Mouse (Mus musculus): ENCODE results near the gene Fto.

Fto gene

GRCm38 (mm10) chr8:91381543-91382106 is 68.3 kb downstream of the Fto start:
- in situ Hi-C loops (cut with MboI; ENCODE audit: unreplicated experiment in 2 of 2) = no loop called here

DNA sequence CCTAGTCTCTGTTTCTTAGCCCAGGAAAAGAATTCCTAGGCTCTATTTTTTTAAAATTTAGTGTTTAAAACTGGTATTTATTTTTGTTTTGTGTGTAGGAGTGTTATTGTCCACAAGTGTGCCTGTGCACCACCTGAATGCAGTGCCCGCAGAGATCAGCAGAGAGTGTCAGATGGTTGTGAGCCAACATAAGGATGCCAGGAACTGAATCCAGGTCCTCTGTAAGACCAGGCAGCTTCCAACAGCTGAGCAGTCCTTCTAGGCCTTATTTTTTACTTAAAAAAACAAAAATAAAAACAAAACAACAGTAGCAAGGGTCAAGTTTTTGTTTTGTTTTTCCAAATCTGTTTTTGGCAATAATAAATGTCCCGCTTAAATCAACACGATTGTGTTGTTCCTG is 69.9 kb downstream of the Fto start:
- in situ Hi-C loops (cut with MboI; ENCODE audit: unreplicated experiment in 2 of 2) = no loop called here

DNA sequence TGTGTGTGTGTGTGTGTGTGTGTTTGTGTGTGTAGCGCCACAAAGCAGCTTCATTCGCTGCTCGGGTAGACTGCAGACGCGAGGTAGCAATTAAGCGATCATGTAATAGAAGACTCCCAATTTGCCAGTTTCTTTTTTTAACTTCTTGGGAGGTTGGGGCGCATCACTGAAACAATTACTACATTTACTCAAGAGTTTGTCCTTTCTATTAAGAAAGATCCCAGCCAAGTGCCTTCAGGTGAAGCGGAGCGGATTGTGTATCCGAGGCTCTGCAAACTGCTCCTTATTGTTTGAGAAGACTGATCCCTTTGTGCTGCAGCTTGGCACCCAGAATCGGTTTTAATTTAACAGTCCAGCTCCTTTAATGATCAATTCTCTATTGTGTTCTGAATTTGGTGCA is 70.5 kb downstream of the Fto start:
- in situ Hi-C loops (cut with MboI; ENCODE audit: unreplicated experiment in 2 of 2) = no loop called here

- in situ Hi-C loops (cut with MboI; ENCODE audit: unreplicated experiment in 2 of 2) = no loop called here
Measured at GRCm38 (mm10) chr8:91384389-91384788, 71.1 kb downstream of the Fto start.

- in situ Hi-C loops (cut with MboI; ENCODE audit: unreplicated experiment in 2 of 2) = no loop called here
Measured at GRCm38 (mm10) chr8:91385808-91386207, 72.5 kb downstream of the Fto start.

DNA sequence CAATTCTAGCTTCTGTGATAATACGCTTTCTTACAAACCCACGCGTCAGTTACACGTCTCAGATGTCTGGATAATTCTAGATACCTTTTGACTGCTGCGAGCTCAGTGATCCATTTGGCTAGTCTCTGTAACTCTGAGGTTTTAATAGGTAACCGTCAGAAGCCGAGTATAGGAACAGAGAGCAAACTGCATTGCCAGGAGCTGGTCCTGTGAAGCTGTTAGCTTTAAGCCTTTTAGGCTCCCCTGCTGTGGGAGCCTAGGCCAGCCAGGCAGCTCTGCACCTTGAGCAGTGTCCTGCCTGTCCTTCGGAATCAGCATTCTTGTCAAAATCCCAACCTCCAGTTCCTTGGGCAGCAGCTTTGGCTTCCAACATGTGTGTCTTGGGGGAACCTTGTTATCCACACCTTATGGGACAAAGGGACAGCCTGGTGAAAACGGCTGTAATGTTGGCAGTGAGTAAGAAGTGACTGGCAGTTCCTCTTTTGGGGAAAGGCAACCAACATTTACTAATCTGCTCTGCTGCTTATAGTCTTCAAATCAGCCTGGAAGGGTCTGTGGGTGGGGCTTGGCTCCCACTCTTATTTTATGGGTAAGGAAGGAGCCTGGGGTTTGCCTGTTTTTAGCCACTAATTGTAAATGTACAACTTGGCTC is 77.2 kb downstream of the Fto start:
- in situ Hi-C loops (cut with MboI; ENCODE audit: unreplicated experiment in 2 of 2) = no loop called here

- in situ Hi-C loops (cut with MboI; ENCODE audit: unreplicated experiment in 2 of 2) = no loop called here
Measured at GRCm38 (mm10) chr8:91392261-91392660, 78.9 kb downstream of the Fto start.

DNA sequence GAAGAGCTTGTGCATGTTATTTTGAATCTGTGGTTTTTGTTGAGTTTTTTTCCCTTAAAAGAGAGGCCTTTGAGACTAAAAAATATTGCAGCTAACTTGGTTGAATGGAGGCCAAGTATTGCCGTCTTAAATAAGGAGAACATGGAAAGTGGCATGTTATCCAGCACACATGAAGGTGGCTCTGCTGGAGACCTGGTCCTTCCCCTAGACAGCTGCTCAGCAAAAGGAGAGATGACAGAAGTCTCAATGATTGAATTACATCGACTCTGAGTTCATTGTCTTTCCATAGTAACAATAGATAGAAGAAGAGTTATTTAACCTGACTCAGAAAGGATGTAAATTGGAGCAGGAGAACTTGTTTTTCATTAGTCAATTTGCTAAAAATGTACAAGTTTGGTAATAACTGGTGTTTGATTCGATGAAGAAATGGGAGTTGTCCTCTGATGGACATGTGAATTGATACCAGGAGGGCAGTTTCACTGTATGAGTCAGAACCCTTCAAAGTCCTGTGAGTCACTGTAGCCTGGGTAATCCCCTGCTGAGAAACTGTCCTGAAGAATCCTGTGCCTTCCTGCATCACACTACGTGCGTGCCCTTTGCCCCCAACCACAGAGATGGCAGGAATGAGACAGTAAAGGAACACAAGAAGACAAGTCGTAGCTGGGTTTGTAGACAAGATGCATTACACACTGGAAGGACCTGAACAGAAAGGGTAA is 82.2 kb downstream of the Fto start:
- in situ Hi-C loops (cut with MboI; ENCODE audit: unreplicated experiment in 2 of 2) = no loop called here

DNA sequence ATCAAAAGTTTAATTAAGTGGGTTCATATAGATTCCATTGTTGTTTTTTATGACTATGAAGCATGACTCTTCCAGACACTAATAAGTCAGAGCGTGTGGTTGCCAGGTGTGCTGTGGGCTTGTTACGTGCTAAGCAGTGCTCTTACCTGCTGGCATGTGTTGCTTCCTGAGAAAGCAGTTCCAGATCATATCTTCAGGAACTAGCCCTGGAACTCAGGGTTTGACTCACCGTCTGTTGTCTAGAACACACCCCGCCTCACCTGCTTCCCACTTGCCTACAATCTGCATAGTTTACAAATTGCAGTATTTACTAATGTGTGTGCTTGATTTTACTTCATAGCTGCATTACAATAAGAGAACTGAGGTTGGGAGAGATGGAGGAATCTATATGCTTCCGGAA is 84.7 kb downstream of the Fto start:
- in situ Hi-C loops (cut with MboI; ENCODE audit: unreplicated experiment in 2 of 2) = no loop called here

DNA sequence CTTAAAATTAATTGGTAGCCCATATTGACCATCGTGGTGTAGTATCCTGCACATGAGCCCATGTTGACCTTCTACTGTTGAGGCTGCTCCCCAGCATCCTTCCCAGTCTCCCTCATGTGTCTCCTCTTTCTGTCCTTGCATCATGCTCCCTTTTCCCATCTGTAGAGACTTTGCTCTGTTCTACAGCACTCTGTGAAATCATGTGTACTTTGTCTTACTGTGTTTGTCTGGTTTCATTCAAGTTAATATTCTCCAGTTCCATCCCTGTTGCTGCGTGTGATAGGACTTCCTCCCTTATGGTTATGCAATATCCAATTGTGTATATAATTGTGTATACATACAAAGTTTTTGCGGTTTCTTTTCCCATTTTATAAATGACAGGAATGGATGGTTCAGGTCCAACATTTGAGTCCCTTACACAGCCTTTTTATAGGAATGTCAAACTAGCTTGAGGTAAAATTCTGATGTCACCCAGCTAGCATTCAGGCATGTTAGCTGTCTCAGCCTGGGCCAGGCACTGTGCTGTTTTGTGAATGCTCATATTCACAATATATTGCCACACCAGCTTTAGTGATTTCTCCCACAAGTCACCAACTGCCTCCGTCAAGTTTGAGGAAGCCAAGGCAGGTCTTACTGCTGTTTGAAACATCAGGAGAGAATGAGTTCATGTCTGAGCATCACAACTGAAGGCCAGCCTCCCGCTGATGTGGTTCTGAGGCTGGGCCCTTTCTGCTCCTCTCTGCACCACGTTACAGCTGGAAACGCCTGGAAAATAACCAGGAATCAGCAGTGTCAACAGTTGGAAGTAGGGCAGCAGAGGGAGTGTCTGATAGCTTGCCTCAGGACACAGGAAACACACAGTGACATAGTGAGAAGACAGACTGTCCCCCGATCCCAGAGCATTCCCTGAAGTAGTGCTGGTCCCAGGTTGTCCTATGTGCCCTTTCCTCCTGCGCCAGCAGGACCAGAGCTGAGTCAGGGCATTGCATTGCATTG is 90.0 kb downstream of the Fto start:
- in situ Hi-C loops (cut with MboI; ENCODE audit: unreplicated experiment in 2 of 2) = no loop called here

DNA sequence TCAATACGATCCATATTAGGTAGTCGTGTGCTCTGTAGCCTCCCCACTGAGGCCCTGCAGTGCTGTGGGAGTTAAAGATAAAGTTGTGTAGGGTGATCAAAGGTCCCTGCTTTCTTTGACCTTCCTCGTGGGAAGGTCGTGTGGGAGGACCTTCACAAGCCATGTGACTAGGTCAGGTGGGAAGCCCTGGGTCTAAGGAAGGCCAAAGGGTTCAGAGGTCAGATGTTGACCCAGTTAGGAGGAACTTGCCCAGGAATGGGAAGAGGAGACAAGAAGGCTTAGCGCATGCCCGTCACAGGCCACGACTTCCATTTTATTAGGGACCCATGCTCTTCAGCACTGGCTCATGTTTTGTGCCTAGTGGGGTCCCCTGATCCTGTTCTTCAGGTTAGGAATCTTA is 91.0 kb downstream of the Fto start:
- in situ Hi-C loops (cut with MboI; ENCODE audit: unreplicated experiment in 2 of 2) = no loop called here

GRCm38 (mm10) chr8:91405099-91405498 is 91.8 kb downstream of the Fto start:
- in situ Hi-C loops (cut with MboI; ENCODE audit: unreplicated experiment in 2 of 2) = no loop called here

DNA sequence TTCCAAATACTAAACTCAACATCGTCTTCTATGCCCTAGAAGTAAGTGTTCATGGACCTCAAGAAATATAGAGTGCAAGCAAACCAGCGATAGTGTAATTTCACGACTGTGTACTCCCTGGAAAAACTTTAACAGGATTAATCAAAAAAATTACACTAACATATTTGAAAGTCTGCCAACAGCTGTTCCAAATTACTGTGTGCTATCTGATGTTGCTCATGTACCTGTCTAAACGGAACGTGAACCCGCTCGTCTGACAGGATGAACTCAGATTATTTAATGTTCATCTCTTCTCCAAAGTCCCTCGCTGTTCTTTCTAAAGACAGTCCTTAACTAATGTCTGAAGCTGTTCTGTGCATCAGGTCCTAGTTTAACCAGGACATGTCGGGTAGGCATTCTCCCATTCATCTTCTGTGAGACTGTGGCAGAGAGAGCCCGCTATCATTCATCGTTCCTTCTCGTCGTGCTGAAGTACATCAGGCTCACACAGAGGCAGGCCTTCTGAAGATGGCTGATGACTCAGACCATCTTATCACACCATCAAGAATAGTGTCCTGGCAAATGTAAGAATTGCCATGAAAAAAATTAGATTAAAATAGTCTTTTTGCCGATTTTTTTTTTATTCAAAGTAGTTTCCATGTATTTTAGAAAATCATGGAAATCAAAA is 93.4 kb downstream of the Fto start:
- in situ Hi-C loops (cut with MboI; ENCODE audit: unreplicated experiment in 2 of 2) = no loop called here

DNA sequence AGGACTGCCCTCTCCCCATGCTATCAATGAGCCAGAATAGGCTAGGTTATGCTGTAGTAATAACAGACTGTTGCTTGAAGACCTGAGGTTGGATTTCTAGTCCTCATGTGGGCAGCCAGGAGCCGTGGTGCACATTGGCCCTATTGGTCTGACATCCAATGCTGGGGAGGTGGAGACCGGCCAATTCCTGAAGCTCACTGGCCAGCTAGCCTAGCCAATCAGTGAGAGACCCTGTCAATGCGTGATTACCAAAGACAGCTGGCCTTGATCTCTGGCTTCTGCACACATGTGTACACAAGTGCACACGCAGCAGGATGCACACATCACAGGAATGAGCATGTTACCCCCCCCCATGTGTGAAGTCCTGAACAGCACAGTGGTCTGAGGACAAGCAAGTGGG is 94.6 kb downstream of the Fto start:
- in situ Hi-C loops (cut with MboI; ENCODE audit: unreplicated experiment in 2 of 2) = no loop called here

DNA sequence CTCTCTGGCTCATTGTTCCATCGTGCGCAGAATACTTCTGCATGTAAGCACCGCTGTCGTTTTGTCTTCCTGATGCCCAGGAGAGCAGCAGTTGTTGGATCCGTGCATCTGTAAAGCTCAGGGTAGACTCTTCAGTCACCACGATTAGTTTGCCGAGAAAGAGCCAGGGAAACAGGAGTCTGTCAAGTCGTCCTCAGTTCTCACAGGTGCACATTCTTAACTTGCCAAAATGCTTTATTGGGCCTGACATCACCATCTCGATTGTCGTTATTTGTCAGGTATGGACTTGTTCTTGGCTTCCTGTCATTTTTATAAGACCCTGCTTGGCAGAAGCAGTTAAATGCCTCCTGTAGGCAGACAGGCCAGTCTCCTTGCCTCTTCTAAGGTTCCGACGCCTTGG is 96.7 kb downstream of the Fto start:
- in situ Hi-C loops (cut with MboI; ENCODE audit: unreplicated experiment in 2 of 2) = no loop called here

DNA sequence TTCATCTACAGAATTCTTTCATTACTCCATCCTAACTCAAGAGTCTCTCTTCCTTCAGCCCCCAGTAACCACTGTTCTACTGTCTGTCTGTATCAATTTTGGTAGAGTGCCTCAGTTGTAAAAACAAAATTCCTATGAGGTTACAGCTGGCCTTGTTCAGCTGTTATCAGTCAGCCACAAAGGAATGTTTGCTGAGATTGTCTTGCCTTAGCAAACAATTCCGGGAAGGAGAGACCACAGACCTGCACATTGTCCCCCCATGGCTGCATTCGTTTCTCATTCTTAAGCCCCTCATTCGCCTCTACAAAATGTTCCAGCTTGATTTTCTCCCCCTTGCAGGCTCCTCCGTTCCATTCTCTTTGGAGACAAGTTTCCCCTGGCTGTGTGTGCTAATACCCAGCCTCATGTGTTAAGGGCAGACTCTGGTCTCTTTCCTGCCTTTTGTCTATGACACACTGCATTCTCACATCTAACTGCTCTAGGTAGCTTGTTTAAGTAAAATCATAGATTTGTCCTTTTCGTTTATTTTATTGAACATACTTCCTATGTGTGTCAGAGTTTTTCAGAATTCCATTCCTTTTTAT is 111.3 kb downstream of the Fto start:
- in situ Hi-C loops (cut with MboI; ENCODE audit: unreplicated experiment in 2 of 2) = no loop called here

DNA sequence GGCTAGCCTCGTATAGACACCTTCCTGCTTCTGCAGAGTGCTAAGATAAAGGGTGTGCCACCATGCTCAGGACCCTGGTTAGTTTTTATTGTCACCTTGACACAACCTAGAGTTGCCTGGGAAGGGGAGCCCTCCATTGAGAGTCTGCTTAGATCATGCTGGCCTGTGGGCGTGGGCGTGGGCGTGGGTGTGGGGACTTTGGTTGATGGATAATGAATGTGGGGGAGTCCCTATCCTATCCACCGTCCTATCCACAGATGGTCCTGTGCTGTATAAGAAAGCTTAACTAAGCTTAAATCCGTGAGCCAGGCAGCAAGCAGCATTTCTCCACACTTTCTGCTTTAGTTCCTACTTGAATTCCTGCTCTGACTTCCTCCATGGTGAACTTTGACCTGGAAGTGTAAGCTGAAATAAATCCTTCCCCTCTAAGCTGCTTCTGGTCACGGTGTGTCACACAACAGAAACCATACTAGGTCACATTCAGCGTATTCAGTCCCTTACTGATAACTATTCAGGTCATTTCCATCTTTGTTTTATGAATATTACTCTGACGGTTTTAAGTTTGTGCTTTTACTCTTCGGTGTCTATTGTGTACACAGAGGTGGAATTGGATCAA is 112.0 kb downstream of the Fto start:
- in situ Hi-C loops (cut with MboI; ENCODE audit: unreplicated experiment in 2 of 2) = no loop called here

GRCm38 (mm10) chr8:91426496-91426895 is 113.2 kb downstream of the Fto start:
- in situ Hi-C loops (cut with MboI; ENCODE audit: unreplicated experiment in 2 of 2) = no loop called here

- in situ Hi-C loops (cut with MboI; ENCODE audit: unreplicated experiment in 2 of 2) = no loop called here
Measured at GRCm38 (mm10) chr8:91430333-91430940, 117.1 kb downstream of the Fto start.
